Mouse (Mus musculus): ENCODE data around the gene Hsd3b6. TPM values are rescaled to one million over a fixed set of nuclear protein-coding genes. Genes with fewer than 3 reads are reported as not detected.
"Not testable (repeated sequence)": the region's sequence is repeated elsewhere in the genome, so short reads cannot be mapped to it uniquely, and the experiment has no call there.

Hsd3b6 gene
- total RNA-seq (2021) = not detected

GRCm38 (mm10) chr3:98814101-98814670 lies at the start of gene Hsd3b6:
TSS of gene Hsd3b6 (minus strand) at chr3:98814443.
- intact Hi-C loops (cut with DNase I) = no loop called here
- DNase-seq (ENCODE audit: extremely low spot score in 1 of 2, low spot score in 2 of 2) = no peak

GRCm38 (mm10) chr3:98862800-98863199 lies 48.6 kb upstream of the Hsd3b6 start:
- intact Hi-C loops (cut with DNase I) = no loop called here
- DNase-seq (ENCODE audit: extremely low spot score in 1 of 2, low spot score in 2 of 2) = no peak

- intact Hi-C loops (cut with DNase I) = no loop called here
- DNase-seq (ENCODE audit: extremely low spot score in 1 of 2, low spot score in 2 of 2) = no peak
Observed at GRCm38 (mm10) chr3:98859576-98859975, 45.3 kb upstream of the Hsd3b6 start, which contains the start of gene Hsd3b1. TSS of gene Hsd3b1 (minus strand) at chr3:98859794.

GRCm38 (mm10) chr3:98858051-98858450 lies 43.8 kb upstream of the Hsd3b6 start:
- intact Hi-C loops (cut with DNase I) = no loop called here
- DNase-seq (ENCODE audit: extremely low spot score in 1 of 2, low spot score in 2 of 2) = no peak

GRCm38 (mm10) chr3:98856892-98857291 lies 42.6 kb upstream of the Hsd3b6 start:
- DNase-seq (ENCODE audit: extremely low spot score in 1 of 2, low spot score in 2 of 2) = no peak
- intact Hi-C loops (cut with DNase I) = no loop called here

- DNase-seq (ENCODE audit: extremely low spot score in 1 of 2, low spot score in 2 of 2) = no peak
- intact Hi-C loops (cut with DNase I) = no loop called here
Observed at GRCm38 (mm10) chr3:98855160-98855559, 40.9 kb upstream of the Hsd3b6 start.

DNA sequence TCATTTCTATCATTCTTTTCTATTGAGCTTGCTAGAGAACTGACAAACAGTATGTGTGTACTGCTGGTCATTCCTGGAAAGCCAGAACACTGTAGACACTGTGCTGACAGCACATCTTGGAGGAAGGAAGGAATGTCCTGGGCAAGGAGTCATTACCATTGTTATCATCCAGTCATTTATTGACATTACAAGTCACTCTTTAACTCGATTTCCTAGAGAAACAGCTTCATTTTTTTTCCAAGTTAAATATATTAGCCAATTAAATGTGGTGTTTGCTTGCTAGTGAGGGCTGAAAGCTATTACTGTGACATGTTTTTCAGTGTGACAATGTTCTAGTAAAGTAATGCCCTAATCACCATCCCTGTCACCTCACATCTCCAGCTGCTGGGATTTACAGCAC lies 39.4 kb upstream of the Hsd3b6 start:
- intact Hi-C loops (cut with DNase I) = no loop called here
- no peak for DNase-seq (ENCODE audit: extremely low spot score in 1 of 2, low spot score in 2 of 2)

GRCm38 (mm10) chr3:98853051-98853450 lies 38.8 kb upstream of the Hsd3b6 start:
- DNase-seq (ENCODE audit: extremely low spot score in 1 of 2, low spot score in 2 of 2) = no peak
- intact Hi-C loops (cut with DNase I) = no loop called here

- intact Hi-C loops (cut with DNase I) = no loop called here
- no peak for DNase-seq (ENCODE audit: extremely low spot score in 1 of 2, low spot score in 2 of 2)
Observed at GRCm38 (mm10) chr3:98852631-98853030, 38.4 kb upstream of the Hsd3b6 start.

- intact Hi-C loops (cut with DNase I) = no loop called here
- no peak for DNase-seq (ENCODE audit: extremely low spot score in 1 of 2, low spot score in 2 of 2)
Observed at GRCm38 (mm10) chr3:98851853-98852252, 37.6 kb upstream of the Hsd3b6 start.

DNA sequence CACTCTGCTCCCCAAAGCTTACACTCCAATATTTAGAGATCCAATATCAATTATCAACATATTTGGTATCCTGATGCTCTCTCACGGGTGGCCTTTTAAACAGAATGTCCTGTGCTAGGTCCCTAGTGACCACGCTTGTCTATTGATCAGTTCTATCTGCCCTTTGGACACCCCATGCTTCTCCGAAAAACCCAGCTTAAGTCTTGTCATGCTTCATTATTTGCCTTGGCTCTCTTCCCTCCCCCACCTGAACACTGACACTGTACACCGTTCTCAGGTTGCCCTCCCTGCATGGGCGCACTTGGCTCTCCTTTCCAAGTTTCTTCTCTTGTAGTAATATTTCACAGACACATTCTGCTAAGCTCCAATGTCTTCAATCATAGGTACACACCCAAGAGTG lies 36.0 kb upstream of the Hsd3b6 start:
- intact Hi-C loops (cut with DNase I) = no loop called here
- no peak for DNase-seq (ENCODE audit: extremely low spot score in 1 of 2, low spot score in 2 of 2)

GRCm38 (mm10) chr3:98848898-98849297 lies 34.7 kb upstream of the Hsd3b6 start:
- intact Hi-C loops (cut with DNase I) = no loop called here
- no peak for DNase-seq (ENCODE audit: extremely low spot score in 1 of 2, low spot score in 2 of 2)

- intact Hi-C loops (cut with DNase I) = not testable (repeated sequence)
Observed at GRCm38 (mm10) chr3:98812653-98813052, 1.6 kb downstream of the Hsd3b6 start.

DNA sequence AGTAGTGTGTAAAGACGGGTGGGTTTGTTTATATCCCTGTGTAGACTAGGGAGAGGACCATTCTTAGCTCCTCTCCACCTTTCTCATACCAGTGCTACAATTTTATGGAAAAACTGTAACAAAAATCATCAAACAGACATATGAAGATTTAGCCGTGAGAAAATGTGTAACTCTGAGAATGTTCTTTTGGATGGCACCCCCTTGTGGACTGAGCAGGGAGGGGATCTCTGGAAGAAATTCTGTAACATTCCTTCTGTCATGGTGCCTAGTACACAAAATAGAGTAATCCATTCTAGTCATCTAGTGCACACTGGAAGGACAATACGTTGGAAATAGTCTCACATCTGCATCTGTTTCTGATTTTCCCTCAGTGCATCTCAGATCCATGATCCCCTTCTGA lies 9.2 kb downstream of the Hsd3b6 start:
- intact Hi-C loops (cut with DNase I); DNase-seq (ENCODE audit: extremely low spot score in 1 of 2, low spot score in 2 of 2): not testable (repeated sequence)

More at GRCm38 (mm10) chr3:98812653-98813052, 1.6 kb downstream of the Hsd3b6 start:
- not testable (repeated sequence) for DNase-seq (ENCODE audit: extremely low spot score in 1 of 2, low spot score in 2 of 2)

DNA sequence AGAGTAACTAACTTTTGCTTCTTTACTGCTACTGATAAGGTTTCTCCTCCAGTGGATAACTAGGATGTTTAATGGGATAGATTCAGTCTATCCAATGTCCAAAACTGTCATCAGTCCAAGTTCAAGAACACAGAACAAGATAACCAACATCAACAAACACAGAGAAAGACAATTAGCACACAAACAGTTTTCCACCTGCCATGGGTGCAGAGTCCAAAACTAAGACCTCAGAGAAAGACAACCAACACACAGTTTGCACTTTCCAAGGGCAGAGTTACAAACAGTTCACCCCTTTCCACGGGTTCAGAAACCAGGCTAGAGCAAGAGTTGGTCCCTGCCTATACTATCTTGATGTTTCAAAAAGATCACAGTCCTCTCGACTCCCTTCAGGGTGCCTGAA lies 27.7 kb downstream of the Hsd3b6 start:
- intact Hi-C loops (cut with DNase I) = no loop called here
- no peak for DNase-seq (ENCODE audit: extremely low spot score in 1 of 2, low spot score in 2 of 2)

- intact Hi-C loops (cut with DNase I) = no loop called here
- DNase-seq (ENCODE audit: extremely low spot score in 1 of 2, low spot score in 2 of 2) = no peak
Observed at GRCm38 (mm10) chr3:98782181-98782868, 31.9 kb downstream of the Hsd3b6 start.

- intact Hi-C loops (cut with DNase I) = no loop called here
- DNase-seq (ENCODE audit: extremely low spot score in 1 of 2, low spot score in 2 of 2) = no peak
Observed at GRCm38 (mm10) chr3:98780921-98781320, 33.3 kb downstream of the Hsd3b6 start.

- intact Hi-C loops (cut with DNase I) = no loop called here
- no peak for DNase-seq (ENCODE audit: extremely low spot score in 1 of 2, low spot score in 2 of 2)
Observed at GRCm38 (mm10) chr3:98764155-98764554, 50.1 kb downstream of the Hsd3b6 start.

- intact Hi-C loops (cut with DNase I) = no loop called here
- no peak for DNase-seq (ENCODE audit: extremely low spot score in 1 of 2, low spot score in 2 of 2)
Observed at GRCm38 (mm10) chr3:98756836-98757235, 57.4 kb downstream of the Hsd3b6 start.
